ENCODE assay signal across 23 mouse cellular contexts in genomic region chr19:49619920-49620319, GRCm38 (mm10).
"Had no signal": no experiment of that assay in that cellular context is flagged by ENCODE, and none has a peak within 500 bp of the region (broad histone marks: within the 10 kb centered on the region; RNA-seq: fewer than 3 reads in every experiment).

No protein-coding gene starts in this region.

- H3K36me3 ChIP-seq: limb, embryonic 10.5 days; limb, embryonic 13.5 days; liver, embryonic 12.5 days; liver, embryonic 15.5 days; lung, embryonic 15.5 days; midbrain, embryonic 10.5 days; neural tube, embryonic 12.5 days; neural tube, embryonic 15.5 days had no signal

- H3K9me3 ChIP-seq: limb, embryonic 10.5 days; limb, embryonic 13.5 days; liver, embryonic 12.5 days; liver, embryonic 15.5 days; lung, embryonic 15.5 days; midbrain, embryonic 10.5 days; neural tube, embryonic 12.5 days; neural tube, embryonic 15.5 days had no signal

- H3K4me1 ChIP-seq: limb, embryonic 10.5 days; limb, embryonic 13.5 days; liver, embryonic 12.5 days; liver, embryonic 15.5 days; lung, embryonic 15.5 days; megakaryocyte, embryonic 14.5 days; midbrain, embryonic 10.5 days; neural tube, embryonic 12.5 days; neural tube, embryonic 15.5 days had no signal

- ATAC-seq: liver, embryonic 12.5 days had no signal

- H3K27me3 ChIP-seq: limb, embryonic 13.5 days; liver, embryonic 12.5 days; liver, embryonic 15.5 days; lung, embryonic 15.5 days; megakaryocyte, embryonic 14.5 days; neural tube, embryonic 12.5 days; neural tube, embryonic 15.5 days had no signal

- H3K9ac ChIP-seq: limb, embryonic 13.5 days; liver, embryonic 12.5 days; liver, embryonic 15.5 days; lung, embryonic 15.5 days; neural tube, embryonic 12.5 days; neural tube, embryonic 15.5 days had no signal

- H3K4me2 ChIP-seq: limb, embryonic 13.5 days; liver, embryonic 12.5 days; liver, embryonic 15.5 days; lung, embryonic 15.5 days; neural tube, embryonic 12.5 days; neural tube, embryonic 15.5 days had no signal

- DNase-seq: kidney, adult 11 months; kidney, adult 9 months; layer of hippocampus, adult 9-11 months; liver; lung, adult 18-20 months; lung, postnatal 10 days; lung, postnatal 36 days; midbrain, embryonic 14.5 days; right cerebral cortex, postnatal 4 days; thymus, adult 2 months; thymus, postnatal 14 days; thymus, postnatal 4 days had no signal

- H3K27ac ChIP-seq: layer of hippocampus, adult 2 months; limb, embryonic 10.5 days; limb, embryonic 13.5 days; liver, embryonic 12.5 days; liver, embryonic 15.5 days; lung, embryonic 15.5 days; midbrain, embryonic 10.5 days; neural tube, embryonic 12.5 days; neural tube, embryonic 15.5 days; stomach, postnatal 0 days had no signal

- H3K4me3 ChIP-seq: layer of hippocampus, adult 2 months; limb, embryonic 10.5 days; limb, embryonic 13.5 days; liver, embryonic 12.5 days; liver, embryonic 15.5 days; lung, embryonic 15.5 days; megakaryocyte, embryonic 14.5 days; midbrain, embryonic 10.5 days; neural tube, embryonic 12.5 days; neural tube, embryonic 15.5 days had no signal
